Mouse (Mus musculus): Measurements from ENCODE around the gene Pebp1. TPM values are rescaled to one million over a fixed set of nuclear protein-coding genes. Genes with fewer than 3 reads are reported as not detected.

The Pebp1 gene
- polyA plus RNA-seq, 1 experiment from 2014 or later = 1,056 TPM

DNA sequence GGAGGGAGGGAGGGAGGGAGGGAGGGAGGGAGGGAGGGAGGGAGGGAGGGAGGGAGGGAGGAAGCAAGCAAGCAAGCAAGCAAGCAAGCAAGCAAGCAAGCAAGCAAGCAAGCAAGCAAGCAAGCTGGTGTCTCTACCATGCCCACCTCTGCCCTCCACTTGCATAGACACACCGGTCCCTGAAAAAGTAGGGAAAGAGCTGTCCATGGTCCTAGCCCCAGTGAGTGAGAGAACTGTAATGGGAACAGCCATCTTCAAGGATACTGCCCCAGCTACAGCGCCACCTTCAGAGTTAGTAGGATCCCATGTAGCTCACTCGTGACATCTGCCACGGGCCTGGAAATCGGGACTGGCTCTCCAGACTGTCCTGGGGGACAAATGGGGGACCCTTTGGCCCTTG lies 22.7 kb downstream of the Pebp1 start:
- H3K4me2 ChIP-seq = no peak overlapping the region
- no peak overlapping the region for H3K4me3 ChIP-seq (replicated peaks)
- ATAC-seq (ENCODE audit: low FRiP score) = no peak
- peaks cover 71% of the 10 kb centered on the region for H3K36me3 ChIP-seq
- WGBS = 52% methylated on average over 5 of the region's 5 CpGs
- no peaks in the 10 kb centered on the region for H3K9me3 ChIP-seq (replicated peaks)
- no peak overlapping the region for H3K27ac ChIP-seq (replicated peaks)
- H3K9ac ChIP-seq (replicated peaks) = no peak overlapping the region
- no peaks in the 10 kb centered on the region for H3K27me3 ChIP-seq (replicated peaks)
- no peaks in the 10 kb centered on the region for H3K4me1 ChIP-seq

DNA sequence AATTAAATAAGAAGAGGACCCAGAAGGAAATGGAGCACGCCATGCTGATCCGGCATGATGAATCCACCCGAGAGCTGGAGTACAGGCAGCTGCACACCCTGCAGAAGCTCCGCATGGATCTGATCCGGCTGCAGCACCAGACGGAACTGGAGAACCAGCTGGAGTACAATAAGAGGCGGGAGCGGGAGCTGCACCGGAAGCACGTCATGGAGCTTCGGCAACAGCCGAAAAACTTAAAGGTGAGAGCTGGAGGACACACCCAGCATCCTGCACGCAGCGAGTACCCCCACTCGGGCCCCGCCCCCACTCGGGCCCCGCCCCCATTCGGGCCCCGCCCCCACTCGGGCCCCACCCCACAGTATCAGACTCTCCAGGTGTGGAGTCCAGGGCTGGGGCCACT lies 23.9 kb downstream of the Pebp1 start:
- H3K36me3 ChIP-seq = peaks cover 81% of the 10 kb centered on the region
- H3K9me3 ChIP-seq (replicated peaks) = no peaks in the 10 kb centered on the region
- no peaks in the 10 kb centered on the region for H3K4me1 ChIP-seq
- H3K9ac ChIP-seq (replicated peaks) = no peak overlapping the region
- WGBS = 88% methylated on average over 21 of the region's 21 CpGs
- no peaks in the 10 kb centered on the region for H3K27me3 ChIP-seq (replicated peaks)
- H3K4me2 ChIP-seq = no peak overlapping the region
- H3K27ac ChIP-seq (replicated peaks) = no peak overlapping the region
- no peak for ATAC-seq (ENCODE audit: low FRiP score)
- H3K4me3 ChIP-seq (replicated peaks) = no peak overlapping the region

DNA sequence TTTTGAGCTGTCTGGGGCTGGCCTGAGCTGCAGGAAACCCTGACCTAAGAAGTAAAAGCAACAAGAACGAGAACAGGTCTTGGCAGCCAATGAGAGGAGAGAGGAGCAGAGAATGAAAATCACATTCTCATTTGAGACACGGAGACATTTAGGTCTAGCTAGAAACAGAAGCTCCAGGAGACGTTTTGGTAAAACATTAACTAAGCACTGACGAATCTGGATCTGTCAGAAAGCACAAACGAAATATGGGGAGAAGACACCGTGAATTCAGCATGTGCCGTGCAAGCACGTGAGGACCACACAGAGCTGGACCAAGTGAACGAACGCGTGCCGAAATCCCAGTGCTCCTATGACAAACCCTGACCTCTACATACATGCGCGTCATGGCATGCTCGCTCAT lies 29.1 kb downstream of the Pebp1 start:
- Histone ChIP-seq H3K4me2 (no peak overlapping the region), H3K27me3 (replicated peaks) (no peaks in the 10 kb centered on the region), H3K36me3 (peaks cover 94% of the 10 kb centered on the region), H3K4me1 (no peaks in the 10 kb centered on the region), H3K4me3 (replicated peaks) (no peak overlapping the region), H3K9me3 (replicated peaks) (no peaks in the 10 kb centered on the region), H3K9ac (replicated peaks) (no peak overlapping the region), H3K27ac (replicated peaks) (no peak overlapping the region)
- WGBS = 93% methylated on average over 15 of the region's 15 CpGs
- ATAC-seq (ENCODE audit: low FRiP score) = no peak

DNA sequence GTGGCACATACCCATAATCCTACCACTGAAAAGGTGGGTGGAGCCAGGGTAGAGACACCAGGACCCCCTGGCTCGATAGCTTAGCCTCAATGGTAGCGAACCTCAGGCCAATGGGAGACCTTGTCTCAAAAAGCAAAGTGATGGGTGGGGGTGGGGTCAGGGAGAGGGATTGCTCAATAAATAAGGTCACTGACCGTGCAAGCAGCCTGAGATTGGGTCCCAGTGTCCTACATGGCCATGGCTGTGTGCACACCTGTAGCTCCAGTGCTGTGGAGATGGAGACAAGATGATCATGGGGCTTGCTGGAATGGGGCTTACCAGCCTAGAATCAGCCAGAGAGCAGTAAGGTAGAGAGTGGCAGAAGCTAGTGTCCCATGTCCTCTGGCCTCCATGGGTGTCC lies 35.7 kb downstream of the Pebp1 start:
- WGBS = 95% methylated on average over 3 of the region's 3 CpGs

DNA sequence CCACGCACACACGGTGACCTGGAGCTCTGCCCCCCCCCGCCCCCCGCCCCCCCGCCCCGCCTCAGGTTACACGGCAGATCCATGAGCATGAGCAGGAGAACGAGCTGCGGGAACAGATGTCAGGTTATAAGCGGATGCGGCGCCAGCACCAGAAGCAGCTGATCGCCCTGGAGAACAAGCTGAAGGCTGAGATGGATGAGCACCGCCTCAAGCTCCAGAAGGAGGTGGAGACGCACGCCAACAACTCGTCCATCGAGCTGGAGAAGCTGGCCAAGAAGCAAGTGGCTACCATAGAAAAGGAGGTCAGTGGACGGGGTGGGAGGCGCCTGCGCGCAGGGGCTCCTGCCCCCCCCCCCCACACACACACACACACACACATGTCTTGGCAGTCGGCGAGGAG lies 36.6 kb downstream of the Pebp1 start:
- peaks cover 5% of the 10 kb centered on the region for H3K4me1 ChIP-seq
- H3K9ac ChIP-seq (replicated peaks) = no peak overlapping the region
- no peak overlapping the region for H3K4me3 ChIP-seq (replicated peaks)
- H3K27ac ChIP-seq (replicated peaks) = no peak overlapping the region
- H3K36me3 ChIP-seq = peaks cover 48% of the 10 kb centered on the region
- no peaks in the 10 kb centered on the region for H3K27me3 ChIP-seq (replicated peaks)
- WGBS = 81% methylated on average over 24 of the region's 24 CpGs
- no peak for ATAC-seq (ENCODE audit: low FRiP score)
- no peak overlapping the region for H3K4me2 ChIP-seq
- H3K9me3 ChIP-seq (replicated peaks) = no peaks in the 10 kb centered on the region

More for the DNA sequence above, 35.7 kb downstream of the Pebp1 start:
- Histone ChIP-seq H3K27me3 (replicated peaks) (no peaks in the 10 kb centered on the region), H3K9ac (replicated peaks) (no peak overlapping the region), H3K4me1 (peaks cover 5% of the 10 kb centered on the region), H3K4me3 (replicated peaks) (no peak overlapping the region), H3K27ac (replicated peaks) (no peak overlapping the region), H3K36me3 (peaks cover 58% of the 10 kb centered on the region), H3K4me2 (no peak overlapping the region), H3K9me3 (replicated peaks) (no peaks in the 10 kb centered on the region)
- ATAC-seq (ENCODE audit: low FRiP score) = no peak

DNA sequence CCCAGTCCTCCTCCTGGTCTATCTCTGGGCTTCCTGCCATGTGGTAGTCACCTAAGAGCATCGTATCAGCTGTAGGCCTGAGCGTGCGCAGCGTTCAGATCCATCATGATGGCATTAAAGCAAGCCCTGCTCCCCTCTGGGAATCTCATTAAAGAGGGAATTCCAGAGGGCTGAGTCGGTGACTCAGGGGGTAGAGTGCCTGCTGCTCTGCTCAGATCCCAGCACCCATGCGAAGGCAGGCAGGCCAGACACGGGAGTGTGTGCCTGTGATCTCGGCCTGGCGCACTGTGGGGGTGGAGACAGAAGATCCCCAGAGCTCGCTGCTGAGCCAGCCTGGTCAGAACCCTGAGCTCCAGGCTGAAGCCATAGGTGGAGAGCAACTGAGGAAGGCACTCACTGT lies 39.1 kb downstream of the Pebp1 start:
- Histone ChIP-seq H3K27ac (replicated peaks) (no peak overlapping the region), H3K9ac (replicated peaks) (no peak overlapping the region), H3K27me3 (replicated peaks) (no peaks in the 10 kb centered on the region), H3K4me3 (replicated peaks) (no peak overlapping the region), H3K36me3 (peaks cover 28% of the 10 kb centered on the region), H3K4me1 (peaks cover 27% of the 10 kb centered on the region), H3K9me3 (replicated peaks) (no peaks in the 10 kb centered on the region), H3K4me2 (no peak overlapping the region)
- no peak for ATAC-seq (ENCODE audit: low FRiP score)
- 41% methylated on average over 10 of the region's 10 CpGs for WGBS

DNA sequence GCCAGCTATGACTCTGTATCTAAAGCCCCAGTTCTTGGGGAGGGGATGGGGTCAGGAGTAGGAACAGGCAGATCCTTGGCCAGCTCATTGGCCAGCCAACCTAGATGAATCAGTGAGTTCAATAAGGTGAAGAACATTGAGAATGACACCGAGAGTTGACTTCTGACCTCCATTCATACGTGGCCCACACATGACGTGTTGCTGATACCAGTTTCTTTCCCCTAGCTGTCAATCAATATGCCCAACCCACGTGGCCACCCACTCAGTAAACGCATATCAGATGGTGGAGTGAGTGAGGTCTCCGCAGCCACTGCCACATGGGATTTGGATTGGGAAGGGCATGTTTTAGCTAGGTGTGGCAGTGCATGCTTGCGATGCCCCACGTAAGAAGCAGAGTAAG lies 42.3 kb downstream of the Pebp1 start:
- 88% methylated on average over 8 of the region's 8 CpGs for WGBS
- Histone ChIP-seq H3K9me3 (replicated peaks) (no peaks in the 10 kb centered on the region), H3K4me2 (no peak overlapping the region), H3K9ac (replicated peaks) (no peak overlapping the region), H3K4me3 (replicated peaks) (no peak overlapping the region), H3K4me1 (peaks cover 36% of the 10 kb centered on the region), H3K36me3 (0 out of 2 replicates have a peak, but pooled peaks cover 3% of the 10 kb centered on the region), H3K27ac (replicated peaks) (no peak overlapping the region), H3K27me3 (replicated peaks) (no peaks in the 10 kb centered on the region)
- ATAC-seq (ENCODE audit: low FRiP score) = no peak

DNA sequence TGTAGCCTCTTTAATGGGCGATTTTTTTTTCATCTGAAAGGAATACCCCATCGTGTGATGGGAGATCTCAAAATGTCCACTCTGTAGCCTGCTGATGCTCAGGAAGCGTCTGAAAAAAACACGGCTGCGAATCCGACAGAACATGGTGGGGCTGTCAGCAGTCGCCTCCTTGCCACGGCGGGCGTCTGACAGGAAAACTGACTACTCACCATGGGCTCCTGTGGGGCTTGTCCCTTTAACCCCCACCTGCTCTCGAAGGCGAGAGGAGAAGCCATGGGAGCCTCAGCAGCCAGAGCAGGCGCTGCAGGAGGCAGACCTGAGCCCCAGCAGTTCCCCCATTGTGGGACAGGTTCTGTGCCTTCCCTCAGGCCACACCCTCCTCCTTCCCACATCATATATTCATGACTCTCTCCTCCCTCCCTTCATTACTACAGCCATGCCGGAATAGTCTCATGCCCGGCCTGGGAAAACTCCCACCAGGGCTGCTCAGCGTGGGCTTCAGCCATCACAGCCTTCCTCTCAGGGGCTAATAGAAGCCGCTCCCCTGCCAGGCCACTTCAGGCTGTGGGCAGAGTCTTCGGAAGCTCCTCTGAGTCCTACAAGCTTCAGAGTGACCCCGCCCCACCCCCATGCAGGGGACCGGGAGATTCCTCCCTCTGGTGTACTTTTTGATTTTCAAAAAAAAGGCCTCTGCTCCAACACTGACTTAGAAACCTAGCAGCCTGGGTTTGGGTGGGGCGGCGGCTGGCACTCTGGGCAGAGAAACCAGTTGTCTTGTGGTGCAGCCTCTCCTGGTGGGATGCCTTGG lies 44.5 kb downstream of the Pebp1 start:
- Histone ChIP-seq H3K9me3 (replicated peaks) (no peaks in the 10 kb centered on the region), H3K4me3 (replicated peaks) (peak overlapping the region; percentile 69), H3K36me3 (0 out of 2 replicates have a peak, but pooled peaks cover 3% of the 10 kb centered on the region), H3K27ac (replicated peaks) (peak overlapping the region; percentile 95), H3K27me3 (replicated peaks) (no peaks in the 10 kb centered on the region), H3K4me1 (peaks cover 40% of the 10 kb centered on the region), H3K4me2 (peak overlapping the region; percentile 81), H3K9ac (replicated peaks) (peak overlapping the region; percentile 72)
- peak; percentile 25; the same call in 1 of the 2 replicates for ATAC-seq (ENCODE audit: low FRiP score)
- 18% methylated on average over 22 of the region's 22 CpGs for WGBS

DNA sequence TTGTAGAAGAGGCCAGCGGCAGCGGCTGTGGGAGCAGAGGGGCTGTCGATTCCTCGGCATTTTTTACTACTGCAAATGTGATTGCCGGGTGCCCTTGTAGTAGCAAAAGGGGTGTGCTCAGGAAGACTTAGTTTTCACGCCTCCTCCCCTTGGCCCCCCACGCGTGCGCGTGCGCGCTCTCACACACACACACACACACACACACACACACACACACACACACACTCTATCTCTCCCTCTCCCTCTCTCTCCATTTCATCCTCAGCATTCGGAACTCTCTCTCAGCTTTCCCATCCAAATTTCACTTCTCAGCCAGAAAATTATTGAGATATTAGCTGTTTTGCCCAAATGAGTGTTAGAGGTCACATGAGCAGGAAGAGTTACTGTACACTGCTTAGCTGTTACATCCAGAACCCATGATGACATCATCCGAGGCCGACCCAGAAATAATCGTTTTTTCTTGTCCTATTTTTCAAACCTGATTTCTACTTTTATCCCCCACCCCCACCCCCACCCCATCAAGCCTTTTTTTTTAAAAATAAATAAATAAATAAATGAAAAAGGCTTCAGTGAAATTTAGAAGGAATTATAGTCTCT lies 45.4 kb downstream of the Pebp1 start:
- H3K9ac ChIP-seq (replicated peaks) = peak overlapping the region; percentile 72
- peak; percentile 62 for ATAC-seq (ENCODE audit: low FRiP score)
- H3K4me3 ChIP-seq (replicated peaks) = peak overlapping the region; percentile 69
- no peaks in the 10 kb centered on the region for H3K27me3 ChIP-seq (replicated peaks)
- 15% methylated on average over 16 of the region's 16 CpGs for WGBS
- H3K9me3 ChIP-seq (replicated peaks) = no peaks in the 10 kb centered on the region
- peak overlapping the region; percentile 81 for H3K4me2 ChIP-seq
- 0 out of 2 replicates have a peak, but pooled peaks cover 3% of the 10 kb centered on the region for H3K36me3 ChIP-seq
- peak overlapping the region; percentile 95 for H3K27ac ChIP-seq (replicated peaks)
- peaks cover 40% of the 10 kb centered on the region for H3K4me1 ChIP-seq

DNA sequence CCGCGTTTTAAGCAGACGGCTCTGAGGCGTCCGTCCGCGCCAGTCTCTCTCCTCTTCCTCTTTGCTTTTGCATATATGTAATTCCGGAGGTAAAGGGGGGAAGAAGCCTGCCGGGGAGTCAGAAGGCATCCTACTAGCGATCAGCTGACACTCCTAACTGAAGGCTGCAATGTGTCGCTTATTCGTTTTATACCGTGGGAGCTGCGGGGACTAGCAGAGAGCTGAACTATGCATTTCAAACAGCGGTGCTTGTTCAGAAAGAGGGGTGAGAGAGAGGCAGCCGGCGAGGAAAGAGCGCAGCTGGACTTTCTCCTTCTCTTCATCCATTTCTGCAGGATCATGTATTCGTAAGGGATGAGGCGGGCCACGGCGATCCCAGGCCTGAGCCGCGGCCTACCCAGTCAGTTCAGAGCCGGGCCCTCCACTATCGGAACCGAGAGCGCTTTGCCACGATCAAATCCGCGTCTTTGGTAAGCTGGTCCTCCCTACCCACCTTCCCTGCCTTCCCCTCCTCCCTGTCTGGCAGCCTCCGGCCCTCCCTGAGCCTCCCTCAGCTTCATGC lies 46.6 kb downstream of the Pebp1 start:
- peak; percentile 38 for ATAC-seq (ENCODE audit: low FRiP score)
- Histone ChIP-seq H3K4me2 (peak overlapping the region; percentile 81), H3K9me3 (replicated peaks) (no peaks in the 10 kb centered on the region), H3K4me3 (replicated peaks) (peak overlapping the region; percentile 69), H3K27me3 (replicated peaks) (no peaks in the 10 kb centered on the region), H3K4me1 (peaks cover 40% of the 10 kb centered on the region), H3K36me3 (0 out of 2 replicates have a peak, but pooled peaks cover 3% of the 10 kb centered on the region), H3K27ac (replicated peaks) (peak overlapping the region; percentile 95), H3K9ac (replicated peaks) (peak overlapping the region; percentile 72)
- 2% methylated on average over 32 of the region's 32 CpGs for WGBS

DNA sequence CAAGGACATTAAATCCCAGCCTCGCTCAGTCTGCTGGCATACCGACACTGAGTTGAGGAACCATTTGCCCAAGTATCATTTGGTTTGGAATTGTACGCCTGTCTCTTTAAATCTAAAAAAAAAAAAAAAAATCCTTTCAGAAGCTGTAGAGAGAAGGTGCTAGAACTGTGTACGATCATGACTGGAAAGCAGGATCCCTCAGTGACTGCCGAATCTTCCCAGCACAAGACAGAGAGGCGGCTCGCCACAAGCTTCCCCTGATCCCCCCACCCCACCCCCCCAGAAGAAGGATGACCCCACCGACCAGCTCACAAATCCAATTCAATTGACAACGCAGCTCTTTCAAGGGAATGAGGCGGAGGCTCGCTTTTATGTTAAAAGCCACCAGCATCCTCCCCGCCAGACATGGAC lies 47.1 kb downstream of the Pebp1 start:
- H3K27ac ChIP-seq (replicated peaks) = peak overlapping the region; percentile 95
- ATAC-seq (ENCODE audit: low FRiP score) = peak; percentile 77
- 2% methylated on average over 12 of the region's 12 CpGs for WGBS

More for the DNA sequence above, 47.1 kb downstream of the Pebp1 start:
- Histone ChIP-seq H3K4me2 (peak overlapping the region; percentile 81), H3K9ac (replicated peaks) (peak overlapping the region; percentile 72), H3K9me3 (replicated peaks) (no peaks in the 10 kb centered on the region), H3K36me3 (0 out of 2 replicates have a peak, but pooled peaks cover 3% of the 10 kb centered on the region), H3K27me3 (replicated peaks) (no peaks in the 10 kb centered on the region), H3K4me1 (peaks cover 36% of the 10 kb centered on the region), H3K4me3 (replicated peaks) (peak overlapping the region; percentile 69)
